Mouse (Mus musculus) E14TG2a.4 (cell line): ENCODE measurements at regions not wholly inside any gene's neighbourhood (a gene's known extent, or its start where the extent isn't known, plus 50 kb on each side); places are given as distances from the start of the nearest gene placed in this dataset.

ENCODE experiments used
- CTCF ChIP-seq: conservative IDR thresholded peaks from 2 replicates; pipeline ENCODE4 v1.5.1; 2014; ENCODE audit warnings: low read length
- NANOG ChIP-seq: IDR thresholded peaks from 2 replicates; pipeline ENCODE4 v1.6.1; 2014; ENCODE audit warnings: borderline replicate concordance, low read length, mixed read lengths
- POU5F1 ChIP-seq: IDR thresholded peaks from 2 replicates; pipeline ENCODE4 v1.6.1; 2014; ENCODE audit warnings: low read length, borderline replicate concordance

- TF ChIP-seq CTCF (no peak), POU5F1 (no peak), NANOG (no peak)
These were observed 91.9 kb upstream of the Klf13 start for GRCm38 (mm10) chr7:64030650-64031049.
